Mouse (Mus musculus): ENCODE results near the gene Grin2b. TPM values are rescaled to one million over a fixed set of nuclear protein-coding genes. Genes with fewer than 3 reads are reported as not detected.

The Grin2b gene
- not detected for polyA plus RNA-seq (2012; fragmentation: generic; extraction: Trizol)

DNA sequence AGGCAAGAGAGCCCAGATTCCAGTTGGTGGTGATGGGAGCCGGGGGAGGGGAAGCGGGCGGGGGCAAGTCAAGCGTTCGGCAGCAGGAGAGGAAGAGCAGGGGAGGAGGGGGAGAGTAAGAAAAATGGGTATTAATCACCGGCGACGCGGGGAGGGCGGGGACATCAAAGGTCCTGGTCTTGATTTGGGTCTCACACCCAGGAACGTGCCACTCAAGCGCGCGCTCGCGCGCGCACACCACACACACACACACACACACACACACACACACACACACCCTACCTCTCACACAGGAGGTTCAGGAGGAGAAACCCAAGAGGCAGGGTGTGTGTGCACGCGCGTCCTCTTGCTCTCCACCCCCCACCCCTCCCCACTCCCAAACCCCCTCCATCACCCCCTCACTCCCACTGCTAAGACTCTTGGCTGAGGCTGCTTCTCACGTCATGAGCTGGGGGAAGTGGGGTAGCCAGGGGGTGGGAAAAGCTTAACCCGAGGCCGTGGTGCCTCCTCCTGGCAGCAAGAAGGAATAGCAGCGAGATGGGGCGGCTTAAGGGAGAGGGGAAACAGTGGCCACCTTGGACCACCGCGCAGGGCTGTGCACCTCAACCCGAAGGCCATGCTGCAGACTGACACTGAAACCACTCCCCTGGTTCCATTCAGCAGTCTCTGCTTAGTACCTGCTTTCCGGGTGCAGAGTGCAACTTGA lies at the start of gene Grin2b:
Gene Grin2b, minus strand, starts transcription at position 321 of the 706 bp plus-strand sequence.
- H3K4me2 ChIP-seq (ENCODE audit: low read depth) = no peak within 1 kb of the TSS
- H3K27me3 ChIP-seq (ENCODE audit: control insufficient read depth, insufficient read depth, insufficient read length) = no peaks in the 10 kb centered on the region
- no peaks in the 10 kb centered on the region for H3K79me2 ChIP-seq (ENCODE audit: control insufficient read depth, insufficient read depth)
- no peak for TF ChIP-seq MYOG (IDR thresholded peaks at IDR 0.05; ENCODE audit: control insufficient read depth in 1 of 3, insufficient read depth in 1 of 3, insufficient read length in 2 of 3, low read depth in 2 of 3)
- no peak for TF ChIP-seq POLR2A (IDR thresholded peaks at IDR 0.05; ENCODE audit: insufficient read length, low read depth)
- TF ChIP-seq USF1 (IDR thresholded peaks at IDR 0.05; ENCODE audit: low read depth) = no peak
- TF ChIP-seq MAX (IDR thresholded peaks at IDR 0.05; ENCODE audit: low read depth) = no peak
- no peak for TF ChIP-seq CEBPB (IDR thresholded peaks at IDR 0.05; ENCODE audit: insufficient read depth, poor library complexity, severe bottlenecking)
- TF ChIP-seq E2F4 (IDR thresholded peaks at IDR 0.05; ENCODE audit: insufficient read depth) = no peak
- no peak for TF ChIP-seq TCF3 (IDR thresholded peaks at IDR 0.05; ENCODE audit: insufficient read length, low read depth)
- no peak for TF ChIP-seq REST (IDR thresholded peaks at IDR 0.05; ENCODE audit: insufficient read depth, insufficient read length)
- no peak for TF ChIP-seq POLR2AphosphoS2 (IDR thresholded peaks at IDR 0.05; ENCODE audit: insufficient read length, low read depth)
- TF ChIP-seq TCF12 (IDR thresholded peaks at IDR 0.05; ENCODE audit: insufficient read depth, poor library complexity, severe bottlenecking) = no peak
- no peak for TF ChIP-seq SRF (IDR thresholded peaks at IDR 0.05; ENCODE audit: control insufficient read depth, insufficient read length, low read depth)
- no peak for TF ChIP-seq MYOD1 (IDR thresholded peaks at IDR 0.05; ENCODE audit: control insufficient read depth in 1 of 3, insufficient read length in 2 of 3, low read depth in 2 of 3)
- H3K36me3 ChIP-seq (ENCODE audit: control insufficient read depth, insufficient read depth) = no peaks in the 10 kb centered on the region
- no peak within 1 kb of the TSS for H3K4me3 ChIP-seq
- H3ac ChIP-seq (ENCODE audit: control insufficient read depth, insufficient read length) = no peak within 1 kb of the TSS

DNA sequence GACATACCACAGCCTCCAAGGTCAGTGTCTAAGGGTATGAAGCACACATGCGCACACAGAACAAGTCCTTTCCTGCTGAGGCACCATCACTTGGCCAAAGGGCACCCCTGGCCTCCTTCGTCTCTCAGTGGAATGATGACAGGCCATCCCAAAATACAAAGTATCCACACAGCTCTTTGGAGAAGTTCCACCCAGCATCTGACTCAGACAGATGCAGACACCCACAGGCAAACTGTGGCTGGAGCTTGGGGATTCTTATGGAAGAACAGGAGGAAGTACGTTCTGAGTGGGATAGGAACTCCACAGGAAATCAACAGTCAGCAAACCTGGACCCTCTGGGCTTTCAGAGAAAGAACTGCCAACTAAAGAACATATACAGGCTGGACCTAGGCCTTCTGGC lies 48.6 kb upstream of the Grin2b start:
- H3K4me2 ChIP-seq (ENCODE audit: low read depth) = no peak overlapping the region
- H3K79me2 ChIP-seq (ENCODE audit: control insufficient read depth, insufficient read depth) = no peaks in the 10 kb centered on the region
- H3K27me3 ChIP-seq (ENCODE audit: control insufficient read depth, insufficient read depth, insufficient read length) = no peaks in the 10 kb centered on the region
- H3ac ChIP-seq (ENCODE audit: control insufficient read depth, insufficient read length) = no peak overlapping the region
- no peak overlapping the region for H3K4me3 ChIP-seq
- no peaks in the 10 kb centered on the region for H3K36me3 ChIP-seq (ENCODE audit: control insufficient read depth, insufficient read depth)
- TF ChIP-seq MAX (IDR thresholded peaks at IDR 0.05; ENCODE audit: low read depth) (no peak), CEBPB (IDR thresholded peaks at IDR 0.05; ENCODE audit: insufficient read depth, poor library complexity, severe bottlenecking) (no peak)

DNA sequence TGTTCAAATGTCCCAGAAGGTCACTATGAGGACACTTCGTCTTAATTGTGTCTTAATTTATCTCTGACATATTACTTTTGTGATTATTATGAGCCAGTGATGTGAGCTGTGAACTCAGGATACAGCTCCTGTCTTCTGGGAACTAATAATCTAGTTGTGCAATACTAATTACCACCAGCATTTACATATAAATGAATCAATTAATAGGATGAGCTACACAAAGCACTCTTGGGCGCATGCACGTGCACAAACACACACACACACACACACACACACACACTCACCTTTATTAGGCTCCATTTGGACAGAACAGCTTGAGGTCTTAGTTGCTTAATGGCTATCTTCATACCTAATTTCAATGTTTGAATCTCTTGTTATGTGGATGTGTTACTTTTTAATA lies 37.1 kb upstream of the Grin2b start:
- H3K79me2 ChIP-seq (ENCODE audit: control insufficient read depth, insufficient read depth) = no peaks in the 10 kb centered on the region
- no peak overlapping the region for H3K4me3 ChIP-seq
- no peaks in the 10 kb centered on the region for H3K36me3 ChIP-seq (ENCODE audit: control insufficient read depth, insufficient read depth)
- H3K27me3 ChIP-seq (ENCODE audit: control insufficient read depth, insufficient read depth, insufficient read length) = no peaks in the 10 kb centered on the region
- TF ChIP-seq REST (IDR thresholded peaks at IDR 0.05; ENCODE audit: insufficient read depth, insufficient read length) (no peak), TCF3 (IDR thresholded peaks at IDR 0.05; ENCODE audit: insufficient read length, low read depth) (no peak), POLR2A (IDR thresholded peaks at IDR 0.05; ENCODE audit: insufficient read length, low read depth) (no peak), SRF (IDR thresholded peaks at IDR 0.05; ENCODE audit: control insufficient read depth, insufficient read length, low read depth) (no peak), POLR2AphosphoS2 (IDR thresholded peaks at IDR 0.05; ENCODE audit: insufficient read length, low read depth) (no peak), E2F4 (IDR thresholded peaks at IDR 0.05; ENCODE audit: insufficient read depth) (no peak)
- no peak overlapping the region for H3K4me2 ChIP-seq (ENCODE audit: low read depth)
- no peak overlapping the region for H3ac ChIP-seq (ENCODE audit: control insufficient read depth, insufficient read length)

DNA sequence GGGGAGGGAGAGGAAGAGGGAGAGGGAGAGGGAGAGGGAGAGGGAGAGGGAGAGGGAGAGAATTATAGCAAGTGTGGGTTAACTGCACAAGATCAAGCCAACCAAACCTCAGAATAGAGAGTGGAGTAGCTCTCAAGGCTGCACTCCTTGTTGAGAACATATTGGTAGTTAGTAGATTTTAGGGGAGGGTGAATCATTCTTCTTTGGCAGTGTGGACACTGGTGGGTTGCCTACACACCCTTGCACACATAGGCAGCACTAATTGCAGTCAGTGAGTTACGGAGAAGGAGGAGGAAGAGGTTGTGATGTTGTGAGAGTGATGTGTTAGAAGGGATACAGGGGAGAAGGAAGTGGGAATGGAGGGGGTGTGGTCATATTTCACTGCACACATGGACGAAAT lies 26.5 kb upstream of the Grin2b start:
- no peak overlapping the region for H3K4me2 ChIP-seq (ENCODE audit: low read depth)
- H3K79me2 ChIP-seq (ENCODE audit: control insufficient read depth, insufficient read depth) = no peaks in the 10 kb centered on the region
- H3ac ChIP-seq (ENCODE audit: control insufficient read depth, insufficient read length) = no peak overlapping the region
- no peak for TF ChIP-seq TCF12 (IDR thresholded peaks at IDR 0.05; ENCODE audit: insufficient read depth, poor library complexity, severe bottlenecking)
- TF ChIP-seq SRF (IDR thresholded peaks at IDR 0.05; ENCODE audit: control insufficient read depth, insufficient read length, low read depth) = no peak
- TF ChIP-seq TCF3 (IDR thresholded peaks at IDR 0.05; ENCODE audit: insufficient read length, low read depth) = no peak
- no peaks in the 10 kb centered on the region for H3K36me3 ChIP-seq (ENCODE audit: control insufficient read depth, insufficient read depth)
- H3K27me3 ChIP-seq (ENCODE audit: control insufficient read depth, insufficient read depth, insufficient read length) = no peaks in the 10 kb centered on the region
- H3K4me3 ChIP-seq = no peak overlapping the region

DNA sequence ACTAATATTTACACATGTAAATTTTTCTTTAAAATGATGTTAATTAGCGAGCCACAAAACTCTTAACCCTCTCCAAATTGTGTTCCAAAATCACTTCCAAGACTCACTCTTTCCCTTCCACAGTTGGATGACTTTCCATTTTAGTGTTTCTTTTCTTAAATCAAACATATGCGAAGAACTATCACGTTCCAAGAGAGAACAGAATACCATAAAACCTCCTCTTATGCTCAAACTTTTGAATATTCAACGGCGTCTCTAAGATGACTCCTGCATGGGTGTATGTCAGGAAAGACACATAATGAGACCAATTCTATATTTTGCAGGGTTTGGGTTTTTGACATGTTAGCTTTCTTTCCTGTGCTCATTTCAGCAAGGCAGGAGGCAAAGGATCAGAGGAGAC lies 21.3 kb upstream of the Grin2b start:
- no peak overlapping the region for H3K4me2 ChIP-seq (ENCODE audit: low read depth)
- no peak overlapping the region for H3ac ChIP-seq (ENCODE audit: control insufficient read depth, insufficient read length)
- no peaks in the 10 kb centered on the region for H3K27me3 ChIP-seq (ENCODE audit: control insufficient read depth, insufficient read depth, insufficient read length)
- H3K79me2 ChIP-seq (ENCODE audit: control insufficient read depth, insufficient read depth) = no peaks in the 10 kb centered on the region
- H3K36me3 ChIP-seq (ENCODE audit: control insufficient read depth, insufficient read depth) = no peaks in the 10 kb centered on the region
- no peak overlapping the region for H3K4me3 ChIP-seq
- TF ChIP-seq POLR2AphosphoS2 (IDR thresholded peaks at IDR 0.05; ENCODE audit: insufficient read length, low read depth) (no peak), MYOG (IDR thresholded peaks at IDR 0.05; ENCODE audit: control insufficient read depth in 1 of 3, insufficient read depth in 1 of 3, insufficient read length in 2 of 3, low read depth in 2 of 3) (no peak), CEBPB (IDR thresholded peaks at IDR 0.05; ENCODE audit: insufficient read depth, poor library complexity, severe bottlenecking) (no peak), USF1 (IDR thresholded peaks at IDR 0.05; ENCODE audit: low read depth) (no peak), REST (IDR thresholded peaks at IDR 0.05; ENCODE audit: insufficient read depth, insufficient read length) (no peak), MAX (IDR thresholded peaks at IDR 0.05; ENCODE audit: low read depth) (no peak), POLR2A (IDR thresholded peaks at IDR 0.05; ENCODE audit: insufficient read length, low read depth) (no peak), E2F4 (IDR thresholded peaks at IDR 0.05; ENCODE audit: insufficient read depth) (no peak), MYOD1 (IDR thresholded peaks at IDR 0.05; ENCODE audit: control insufficient read depth in 1 of 3, insufficient read length in 2 of 3, low read depth in 2 of 3) (no peak), TCF3 (IDR thresholded peaks at IDR 0.05; ENCODE audit: insufficient read length, low read depth) (no peak), TCF12 (IDR thresholded peaks at IDR 0.05; ENCODE audit: insufficient read depth, poor library complexity, severe bottlenecking) (no peak), SRF (IDR thresholded peaks at IDR 0.05; ENCODE audit: control insufficient read depth, insufficient read length, low read depth) (no peak)
